Mouse (Mus musculus): ENCODE results near the gene Fam209. TPM values are rescaled to one million over a fixed set of nuclear protein-coding genes. Genes with fewer than 3 reads are reported as not detected.

Fam209 gene
- 0.43 TPM in 1 of 2 replicates, not detected in the other for polyA plus RNA-seq (2015; fragmentation: Nextera tagmentation; extraction: Ambion mirVana)

DNA sequence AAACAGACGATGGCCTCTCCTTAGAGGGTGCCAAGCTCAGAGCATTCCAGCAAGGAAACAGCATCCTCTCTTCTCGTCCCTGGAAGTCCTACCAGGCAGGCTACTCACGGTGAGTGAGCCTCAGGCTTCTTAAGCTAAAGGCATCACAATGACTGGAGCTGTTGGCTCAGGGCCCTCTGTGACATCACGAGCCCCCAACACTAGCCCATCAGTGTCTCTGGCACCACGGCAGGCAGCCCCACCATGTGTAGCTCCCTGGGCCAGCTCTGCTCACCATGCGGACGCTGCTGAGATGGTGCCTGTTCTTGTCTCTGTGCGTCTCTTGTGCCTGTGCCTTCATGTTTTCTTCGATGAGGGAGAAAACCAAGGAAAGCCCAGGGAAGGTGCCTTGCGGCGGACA is at the start of gene Fam209:
Fam209 (plus strand) TSS at position 203 of the 400 bp plus-strand sequence.
- H3K27ac ChIP-seq (ENCODE audit: low read length), result no peak within 1 kb of the TSS
- WGBS, result 73% methylated on average over 11 of the region's 11 CpGs
- H3K4me2 ChIP-seq (ENCODE audit: low read length), result no peak within 1 kb of the TSS
- no peak within 1 kb of the TSS for H3K9ac ChIP-seq (replicated peaks; ENCODE audit: low read depth, low read length)
- H3K4me1 ChIP-seq (replicated peaks; ENCODE audit: control insufficient read depth, insufficient read depth, low read length), result peaks cover 14% of the 10 kb centered on the region
- no peak for ATAC-seq
- H3K36me3 ChIP-seq (ENCODE audit: control insufficient read depth, insufficient read depth), result peaks cover 6% of the 10 kb centered on the region
- no peaks in the 10 kb centered on the region for H3K9me3 ChIP-seq (ENCODE audit: control insufficient read depth, low read length)
- no peaks in the 10 kb centered on the region for H3K27me3 ChIP-seq (replicated peaks; ENCODE audit: control insufficient read depth, insufficient read depth, low read length)
- no peak within 1 kb of the TSS for H3K4me3 ChIP-seq (replicated peaks; ENCODE audit: low read length)

DNA sequence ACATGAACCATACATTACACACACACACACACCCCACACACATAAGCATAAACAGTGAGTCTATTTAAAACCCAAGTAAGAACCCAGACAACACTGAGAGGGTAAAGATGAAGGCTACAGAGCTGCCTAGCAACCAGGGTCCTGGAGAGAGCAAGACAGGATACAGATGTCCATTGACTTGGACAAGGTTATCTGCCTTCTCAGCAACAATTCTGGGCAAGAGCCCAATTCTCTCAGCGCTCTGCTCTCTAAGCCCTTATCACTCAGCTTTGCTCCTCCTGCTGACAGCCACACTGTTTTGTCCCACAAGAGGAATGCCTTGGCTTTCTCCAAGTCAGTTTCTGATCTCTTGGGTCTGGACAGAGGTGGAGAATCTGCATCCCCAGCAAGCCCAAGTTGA is 41.7 kb upstream of the Fam209 start:
- no peaks in the 10 kb centered on the region for H3K9me3 ChIP-seq (ENCODE audit: control insufficient read depth, low read length)
- WGBS, result 79% methylated on average over 1 of the region's 1 CpGs
- no peak overlapping the region for H3K4me3 ChIP-seq (replicated peaks; ENCODE audit: low read length)

DNA sequence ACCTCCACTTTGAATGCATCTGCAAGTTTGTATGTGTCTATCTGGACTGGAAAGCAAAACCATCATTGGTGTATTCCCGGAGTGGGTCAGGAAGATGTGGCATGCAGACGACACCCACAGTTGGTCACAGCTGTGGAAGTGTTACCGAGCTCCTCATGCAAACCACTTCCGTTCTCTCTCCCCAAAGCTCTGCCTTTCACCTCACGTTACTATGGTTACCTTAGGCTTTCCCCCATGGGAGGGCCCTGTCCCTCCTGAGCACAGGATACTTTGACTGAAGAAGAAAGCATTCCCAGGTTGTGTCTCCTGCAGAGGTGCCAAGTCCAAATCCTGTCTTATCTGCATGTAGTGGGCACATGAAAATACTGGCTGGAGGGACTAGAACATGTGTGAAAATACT is 38.6 kb upstream of the Fam209 start:
- no peaks in the 10 kb centered on the region for H3K4me1 ChIP-seq (replicated peaks; ENCODE audit: control insufficient read depth, insufficient read depth, low read length)
- no peaks in the 10 kb centered on the region for H3K36me3 ChIP-seq (ENCODE audit: control insufficient read depth, insufficient read depth)
- 57% methylated on average over 5 of the region's 5 CpGs for WGBS
- no peak overlapping the region for H3K27ac ChIP-seq (ENCODE audit: low read length)
- no peaks in the 10 kb centered on the region for H3K9me3 ChIP-seq (ENCODE audit: control insufficient read depth, low read length)
- no peak overlapping the region for H3K4me3 ChIP-seq (replicated peaks; ENCODE audit: low read length)
- H3K4me2 ChIP-seq (ENCODE audit: low read length), result no peak overlapping the region
- H3K27me3 ChIP-seq (replicated peaks; ENCODE audit: control insufficient read depth, insufficient read depth, low read length), result no peaks in the 10 kb centered on the region
- ATAC-seq, result no peak
- no peak overlapping the region for H3K9ac ChIP-seq (replicated peaks; ENCODE audit: low read depth, low read length)

More for the DNA sequence above, 41.7 kb upstream of the Fam209 start:
- H3K27me3 ChIP-seq (replicated peaks; ENCODE audit: control insufficient read depth, insufficient read depth, low read length), result 0 out of 2 replicates have a peak, but pooled peaks cover 2% of the 10 kb centered on the region
- no peak overlapping the region for H3K27ac ChIP-seq (ENCODE audit: low read length)
- H3K9ac ChIP-seq (replicated peaks; ENCODE audit: low read depth, low read length), result no peak overlapping the region
- no peak for ATAC-seq
- H3K4me1 ChIP-seq (replicated peaks; ENCODE audit: control insufficient read depth, insufficient read depth, low read length), result no peaks in the 10 kb centered on the region
- H3K36me3 ChIP-seq (ENCODE audit: control insufficient read depth, insufficient read depth), result no peaks in the 10 kb centered on the region
- H3K4me2 ChIP-seq (ENCODE audit: low read length), result no peak overlapping the region

DNA sequence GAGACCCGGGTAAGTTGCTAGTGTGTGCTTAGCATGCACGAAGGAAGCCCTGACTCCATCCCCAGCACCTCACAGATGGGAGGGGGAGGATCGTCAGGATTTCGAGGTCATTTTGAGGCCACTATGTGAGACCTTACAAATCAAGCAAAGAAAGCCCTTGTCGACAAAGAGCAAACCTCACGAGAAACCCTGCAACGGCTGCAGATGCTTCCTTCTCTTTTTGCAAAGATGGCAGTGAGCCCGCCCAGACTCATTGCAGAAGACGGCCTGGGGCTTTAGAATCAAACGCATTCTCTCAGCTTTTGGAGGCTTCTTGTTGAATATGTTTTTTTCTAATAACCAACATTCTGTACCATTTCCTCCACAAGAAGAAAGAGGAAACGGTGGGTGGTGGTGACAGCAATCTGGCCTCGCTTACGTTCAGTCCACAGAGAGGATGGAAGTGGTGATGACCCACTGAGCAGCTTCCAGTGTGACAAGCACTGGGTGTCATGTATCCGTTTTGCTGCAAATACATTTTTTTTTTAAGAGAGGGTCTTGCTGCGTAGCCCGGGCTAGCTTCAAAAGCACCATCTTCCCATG is 34.9 kb upstream of the Fam209 start:
- no peaks in the 10 kb centered on the region for H3K36me3 ChIP-seq (ENCODE audit: control insufficient read depth, insufficient read depth)
- WGBS, result 73% methylated on average over 16 of the region's 16 CpGs

DNA sequence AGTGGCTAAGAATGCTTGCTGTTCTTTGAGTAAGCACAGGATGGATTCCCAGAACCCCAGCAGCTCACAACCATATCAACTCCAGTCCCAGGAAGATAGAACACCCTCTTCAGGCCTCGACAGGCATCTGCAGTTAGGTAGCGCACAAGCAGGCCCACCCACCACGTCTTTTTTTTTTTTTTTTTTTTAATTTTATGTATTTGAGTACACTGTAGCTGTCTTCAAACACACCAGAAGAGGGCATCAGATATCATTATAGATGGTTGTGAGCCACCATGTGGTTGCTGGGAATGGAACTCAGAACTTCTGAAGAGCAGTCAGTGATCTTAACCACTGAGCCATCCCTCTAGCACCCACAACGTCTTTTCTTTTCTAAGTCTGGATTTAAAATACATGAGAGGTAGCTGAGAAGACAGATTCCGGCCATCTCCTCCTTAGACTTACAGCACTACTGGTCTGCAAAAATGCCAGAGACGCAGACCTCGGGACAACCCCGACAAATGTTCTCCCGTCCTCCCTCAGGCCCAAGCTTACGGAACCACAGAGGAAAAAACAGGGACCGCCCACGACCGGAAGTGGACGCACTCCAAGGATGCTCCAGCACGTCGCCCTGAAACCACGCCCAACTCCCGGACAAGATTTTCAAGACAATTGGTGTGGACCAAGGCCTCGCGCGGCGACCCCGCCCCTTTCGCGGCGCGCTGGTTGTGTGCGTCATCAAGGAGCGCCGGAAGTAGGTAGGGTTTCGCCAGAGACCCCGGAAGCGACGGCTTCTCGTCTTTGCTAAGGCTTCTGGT is 32.3 kb upstream of the Fam209 start, which contains the start of gene Rtf2:
Rtf2 (plus strand) TSS at position 714 of the 797 bp plus-strand sequence.
- Histone ChIP-seq H3K9me3 (ENCODE audit: control insufficient read depth, low read length) (no peaks in the 10 kb centered on the region), H3K27me3 (replicated peaks; ENCODE audit: control insufficient read depth, insufficient read depth, low read length) (no peaks in the 10 kb centered on the region), H3K4me3 (replicated peaks; ENCODE audit: low read length) (peak within 1 kb of the TSS; percentile 64), H3K36me3 (ENCODE audit: control insufficient read depth, insufficient read depth) (no peaks in the 10 kb centered on the region), H3K4me1 (replicated peaks; ENCODE audit: control insufficient read depth, insufficient read depth, low read length) (peaks cover 23% of the 10 kb centered on the region), H3K27ac (ENCODE audit: low read length) (peak within 1 kb of the TSS; percentile 82), H3K9ac (replicated peaks; ENCODE audit: low read depth, low read length) (peak within 1 kb of the TSS; percentile 72), H3K4me2 (ENCODE audit: low read length) (peak within 1 kb of the TSS; percentile 71)
- 3% methylated on average over 35 of the region's 35 CpGs for WGBS
- peak; percentile 95 for ATAC-seq

More for the DNA sequence above, 34.9 kb upstream of the Fam209 start:
- Histone ChIP-seq H3K9me3 (ENCODE audit: control insufficient read depth, low read length) (no peaks in the 10 kb centered on the region), H3K27ac (ENCODE audit: low read length) (no peak overlapping the region), H3K27me3 (replicated peaks; ENCODE audit: control insufficient read depth, insufficient read depth, low read length) (no peaks in the 10 kb centered on the region), H3K4me2 (ENCODE audit: low read length) (no peak overlapping the region), H3K4me1 (replicated peaks; ENCODE audit: control insufficient read depth, insufficient read depth, low read length) (peaks cover 21% of the 10 kb centered on the region), H3K4me3 (replicated peaks; ENCODE audit: low read length) (no peak overlapping the region), H3K9ac (replicated peaks; ENCODE audit: low read depth, low read length) (no peak overlapping the region)
- no peak for ATAC-seq

DNA sequence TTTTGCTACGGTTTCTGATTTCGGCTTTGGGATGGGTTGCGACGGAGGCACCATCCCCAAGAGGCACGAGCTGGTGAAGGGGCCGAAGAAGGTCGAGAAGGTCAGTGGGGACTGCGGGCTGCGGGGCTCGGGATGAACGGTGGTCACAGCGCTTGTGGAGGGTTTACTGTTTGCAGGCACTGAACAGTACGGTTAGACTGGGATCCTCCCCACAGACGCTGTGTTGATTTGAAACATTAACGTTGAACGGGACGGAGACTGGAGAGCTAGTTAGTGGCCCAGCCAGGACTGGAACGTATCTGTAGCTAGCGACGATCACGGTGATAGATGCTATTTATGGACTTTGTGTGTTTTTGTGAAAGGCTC is 31.7 kb upstream of the Fam209 start:
- 0 out of 2 replicates have a peak, but pooled peaks cover 1% of the 10 kb centered on the region for H3K36me3 ChIP-seq (ENCODE audit: control insufficient read depth, insufficient read depth)
- no peaks in the 10 kb centered on the region for H3K9me3 ChIP-seq (ENCODE audit: control insufficient read depth, low read length)
- peak overlapping the region; percentile 71 for H3K4me2 ChIP-seq (ENCODE audit: low read length)
- no peaks in the 10 kb centered on the region for H3K27me3 ChIP-seq (replicated peaks; ENCODE audit: control insufficient read depth, insufficient read depth, low read length)
- peaks cover 23% of the 10 kb centered on the region for H3K4me1 ChIP-seq (replicated peaks; ENCODE audit: control insufficient read depth, insufficient read depth, low read length)
- under 1% methylated on average over 21 of the region's 21 CpGs for WGBS
- peak; percentile 70 for ATAC-seq
- H3K4me3 ChIP-seq (replicated peaks; ENCODE audit: low read length), result peak overlapping the region; percentile 64
- H3K9ac ChIP-seq (replicated peaks; ENCODE audit: low read depth, low read length), result peak overlapping the region; percentile 61
- peak overlapping the region; percentile 29; the same call in 1 of the 2 replicates for H3K27ac ChIP-seq (ENCODE audit: low read length)

GRCm38 (mm10) chr2:172441176-172441575 is 31.1 kb upstream of the Fam209 start:
- no peak for ATAC-seq
- no peaks in the 10 kb centered on the region for H3K9me3 ChIP-seq (ENCODE audit: control insufficient read depth, low read length)
- peaks cover 5% of the 10 kb centered on the region; the same call in 1 of the 2 replicates for H3K36me3 ChIP-seq (ENCODE audit: control insufficient read depth, insufficient read depth)
- peaks cover 23% of the 10 kb centered on the region for H3K4me1 ChIP-seq (replicated peaks; ENCODE audit: control insufficient read depth, insufficient read depth, low read length)
- WGBS, result 32% methylated on average over 6 of the region's 6 CpGs
- no peak overlapping the region for H3K27ac ChIP-seq (ENCODE audit: low read length)
- H3K4me3 ChIP-seq (replicated peaks; ENCODE audit: low read length), result peak overlapping the region; percentile 64
- no peaks in the 10 kb centered on the region for H3K27me3 ChIP-seq (replicated peaks; ENCODE audit: control insufficient read depth, insufficient read depth, low read length)
- H3K9ac ChIP-seq (replicated peaks; ENCODE audit: low read depth, low read length), result peak overlapping the region; percentile 61
- peak overlapping the region; percentile 71 for H3K4me2 ChIP-seq (ENCODE audit: low read length)

DNA sequence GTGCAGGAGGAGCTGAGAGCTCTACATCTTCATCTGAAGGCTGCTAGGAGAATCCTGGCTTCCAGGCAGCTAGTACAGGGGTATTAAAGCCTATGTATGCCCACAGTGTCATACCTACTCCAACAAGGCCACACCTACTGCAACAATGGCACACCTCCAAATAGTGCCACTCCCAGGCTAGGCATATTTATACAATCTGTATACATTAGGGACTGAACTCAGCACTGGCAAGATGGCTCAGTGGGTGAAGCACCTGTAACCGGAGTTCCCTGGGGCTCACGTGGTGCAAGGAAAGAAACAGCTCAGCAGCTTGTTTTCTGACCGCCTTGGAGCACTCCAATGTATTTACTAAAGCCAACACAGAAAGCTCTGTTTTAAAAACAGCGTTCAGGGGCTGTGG is 26.7 kb upstream of the Fam209 start:
- H3K4me3 ChIP-seq (replicated peaks; ENCODE audit: low read length), result no peak overlapping the region
- no peak overlapping the region for H3K4me2 ChIP-seq (ENCODE audit: low read length)
- H3K4me1 ChIP-seq (replicated peaks; ENCODE audit: control insufficient read depth, insufficient read depth, low read length), result peaks cover 15% of the 10 kb centered on the region
- H3K36me3 ChIP-seq (ENCODE audit: control insufficient read depth, insufficient read depth), result peaks cover 23% of the 10 kb centered on the region
- H3K27me3 ChIP-seq (replicated peaks; ENCODE audit: control insufficient read depth, insufficient read depth, low read length), result no peaks in the 10 kb centered on the region
- H3K27ac ChIP-seq (ENCODE audit: low read length), result no peak overlapping the region
- H3K9ac ChIP-seq (replicated peaks; ENCODE audit: low read depth, low read length), result no peak overlapping the region
- 93% methylated on average over 4 of the region's 4 CpGs for WGBS
- no peak for ATAC-seq
- H3K9me3 ChIP-seq (ENCODE audit: control insufficient read depth, low read length), result no peaks in the 10 kb centered on the region

DNA sequence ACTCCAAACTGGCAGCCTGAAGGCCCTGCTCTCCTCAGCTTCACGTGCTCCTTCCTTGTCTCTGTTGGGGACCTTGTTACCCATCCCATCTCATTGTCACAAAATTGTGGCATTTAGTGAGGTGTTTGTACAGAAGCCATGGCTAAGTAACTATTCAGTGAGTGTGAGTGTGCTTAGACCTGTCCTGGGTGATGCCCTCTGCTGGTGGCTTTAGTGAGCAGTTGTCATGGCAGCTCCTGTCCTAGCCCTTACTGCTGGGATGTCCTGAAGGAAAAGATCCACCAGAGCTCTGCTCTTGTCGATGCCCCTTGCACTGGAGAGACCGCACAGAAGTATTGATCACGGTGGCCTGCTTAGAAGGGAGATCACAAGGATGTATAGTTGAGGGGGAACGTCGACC is 25.0 kb upstream of the Fam209 start:
- Histone ChIP-seq H3K4me1 (replicated peaks; ENCODE audit: control insufficient read depth, insufficient read depth, low read length) (0 out of 2 replicates have a peak, but pooled peaks cover 2% of the 10 kb centered on the region), H3K4me3 (replicated peaks; ENCODE audit: low read length) (no peak overlapping the region), H3K9me3 (ENCODE audit: control insufficient read depth, low read length) (no peaks in the 10 kb centered on the region), H3K27ac (ENCODE audit: low read length) (no peak overlapping the region), H3K36me3 (ENCODE audit: control insufficient read depth, insufficient read depth) (peaks cover 34% of the 10 kb centered on the region), H3K27me3 (replicated peaks; ENCODE audit: control insufficient read depth, insufficient read depth, low read length) (no peaks in the 10 kb centered on the region), H3K9ac (replicated peaks; ENCODE audit: low read depth, low read length) (no peak overlapping the region), H3K4me2 (ENCODE audit: low read length) (no peak overlapping the region)
- ATAC-seq, result no peak
- WGBS, result 92% methylated on average over 6 of the region's 6 CpGs
